9 mouse cellular contexts compared by ENCODE assay signal in genomic region chr19:47122802-47123201, GRCm38 (mm10). TPM values are rescaled to one million over a fixed set of nuclear protein-coding genes. Genes with fewer than 3 reads are reported as not detected.
DNase-seq lines count a peak whose midpoint lies in the region; ATAC-seq and TF ChIP-seq lines count a peak whose summit lies in the region.
"Had no signal": no experiment of that assay in that cellular context is flagged by ENCODE, and none has a peak within 500 bp of the region (broad histone marks: within the 10 kb centered on the region; RNA-seq: fewer than 3 reads in every experiment).

No protein-coding gene starts in this region.

- no peaks in the 10 kb centered on the region for H3K4me1 ChIP-seq in bone marrow macrophage, adult 2 months (ENCODE audit: control insufficient read depth, insufficient read depth, low read length)

- ATAC-seq in CD4-positive, CD25-positive, alpha-beta regulatory T cell, adult 4 months = no peak

- H3K4me3 ChIP-seq in layer of hippocampus, adult 2 months = no peak overlapping the region
- H3K4me3 ChIP-seq in bone marrow macrophage, adult 2 months (ENCODE audit: insufficient read depth, low read length) = no peak overlapping the region

- TF ChIP-seq POLR2A in bone marrow macrophage, adult 2 months (IDR thresholded peaks at IDR 0.05; ENCODE audit: borderline replicate concordance, low read depth, low read length) = no peak

- no peak overlapping the region for H3K27ac ChIP-seq in layer of hippocampus, adult 2 months
- no peak overlapping the region for H3K27ac ChIP-seq in bone marrow macrophage, adult 2 months (ENCODE audit: insufficient read depth, low read depth, low read length)

- peak; percentile 70 for DNase-seq in CD4-positive, CD25-positive, alpha-beta regulatory T cell, adult 2 months (ENCODE audit: low read depth, low spot score)
- no peak for DNase-seq in layer of hippocampus, adult 2 months (ENCODE audit: low spot score in 2 of 2)
- no peak for DNase-seq in layer of hippocampus, postnatal 25 days (ENCODE audit: extremely low spot score in 1 of 2, low spot score in 1 of 2)
- DNase-seq in lung, postnatal 14 days = peak; percentile 46
- no peak for DNase-seq in gastrocnemius, postnatal 4 days (ENCODE audit: low spot score in 2 of 2)
- DNase-seq in heart, adult 9 months (ENCODE audit: low spot score in 2 of 2) = no peak

- peak; percentile 82 for TF ChIP-seq CTCF in layer of hippocampus, adult 2 months (conservative IDR thresholded peaks at IDR 0.05)
- TF ChIP-seq CTCF in bone marrow macrophage, adult 2 months (IDR thresholded peaks at IDR 0.05; ENCODE audit: low read depth, low read length) = peak; percentile 89

RNA-seq across cellular contexts. Expression of gene Calhm2, which starts 15.3 kb away (rescaled TPM):
- 10 to 100 TPM; 13.0 to 27.1 TPM for polyA plus RNA-seq in CD4-positive, CD25-positive, alpha-beta regulatory T cell, adult 4 months (2017; shearing (Covaris generic))
- total RNA-seq in layer of hippocampus, adult 2 months (2021) = 1 to 10 TPM; 4.1 to 5.5 TPM
- 1 to 10 TPM; 4.9 to 5.2 TPM for total RNA-seq in layer of hippocampus, postnatal 25 days (2021)
- polyA plus RNA-seq in bone marrow macrophage, adult 2 months (2012; ENCODE audit: insufficient read depth, insufficient read length, missing spikeins) = 23.3 and 27.5 TPM in 2 replicates
- total RNA-seq in gastrocnemius, postnatal 4 days (2021) = 1 to 10 TPM; 5.6 to 6.1 TPM

RNA-seq across cellular contexts. Expression of gene Calhm1, which starts 21.3 kb away (rescaled TPM):
- polyA plus RNA-seq in CD4-positive, CD25-positive, alpha-beta regulatory T cell, adult 4 months (2017; shearing (Covaris generic)) = not detected
- not detected for total RNA-seq in layer of hippocampus, adult 2 months (2021)
- not detected for total RNA-seq in layer of hippocampus, postnatal 25 days (2021)
- not detected in 2 replicates for polyA plus RNA-seq in bone marrow macrophage, adult 2 months (2012; ENCODE audit: insufficient read depth, insufficient read length, missing spikeins)
- total RNA-seq in gastrocnemius, postnatal 4 days (2021) = not detected
- total RNA-seq: heart, adult 18-20 months had no signal

RNA-seq across cellular contexts. Expression of gene Pdcd11, which starts 32.2 kb away (rescaled TPM):
- 1 to 10 TPM; 7.9 to 9.4 TPM for polyA plus RNA-seq in CD4-positive, CD25-positive, alpha-beta regulatory T cell, adult 4 months (2017; shearing (Covaris generic))
- total RNA-seq in layer of hippocampus, adult 2 months (2021) = 10 to 100 TPM; 17.9 to 19.0 TPM
- total RNA-seq in layer of hippocampus, postnatal 25 days (2021) = 10 to 100 TPM; 15.7 to 19.2 TPM
- 9.7 and 10.0 TPM in 2 replicates for polyA plus RNA-seq in bone marrow macrophage, adult 2 months (2012; ENCODE audit: insufficient read depth, insufficient read length, missing spikeins)
- total RNA-seq in gastrocnemius, postnatal 4 days (2021) = 10 to 100 TPM; 14.2 to 16.3 TPM

RNA-seq across cellular contexts. Expression of gene Usmg5, which starts 32.4 kb away (rescaled TPM):
- polyA plus RNA-seq in CD4-positive, CD25-positive, alpha-beta regulatory T cell, adult 4 months (2017; shearing (Covaris generic)) = 100 to 1,000 TPM; 175 to 307 TPM
- 100 to 1,000 TPM; 713 to 825 TPM for total RNA-seq in layer of hippocampus, adult 2 months (2021)
- 100 to 1,000 TPM; 780 to 828 TPM for total RNA-seq in layer of hippocampus, postnatal 25 days (2021)
- polyA plus RNA-seq in bone marrow macrophage, adult 2 months (2012; ENCODE audit: insufficient read depth, insufficient read length, missing spikeins) = 293 and 325 TPM in 2 replicates
- total RNA-seq in gastrocnemius, postnatal 4 days (2021) = 100 to 1,000 TPM; 864 to 878 TPM

RNA-seq across cellular contexts. Expression of gene Calhm3, which starts 34.8 kb away (rescaled TPM):
- not detected for polyA plus RNA-seq in CD4-positive, CD25-positive, alpha-beta regulatory T cell, adult 4 months (2017; shearing (Covaris generic))
- not detected for total RNA-seq in layer of hippocampus, adult 2 months (2021)
- not detected for total RNA-seq in layer of hippocampus, postnatal 25 days (2021)
- polyA plus RNA-seq in bone marrow macrophage, adult 2 months (2012; ENCODE audit: insufficient read depth, insufficient read length, missing spikeins) = not detected in 2 replicates
- total RNA-seq in gastrocnemius, postnatal 4 days (2021) = not detected
- total RNA-seq: heart, adult 18-20 months had no signal

Comparison
In these comparisons a context has a peak if more than half of its experiments do, and no peak if none do; other contexts are left out.
1. DNase-seq: peak in CD4-positive, CD25-positive, alpha-beta regulatory T cell, adult 2 months (single experiment) and lung, postnatal 14 days (single experiment); none in layer of hippocampus, adult 2 months (0 of 2), layer of hippocampus, postnatal 25 days (0 of 2), gastrocnemius, postnatal 4 days (0 of 2) and heart, adult 9 months (0 of 2).